Mouse (Mus musculus) liver, adult 2 months (tissue): Measurements from ENCODE around the gene Gm20388.

Source experiments
- CTCF ChIP-seq: fragments of 200-500 bp; IDR thresholded peaks from 2 replicates; pipeline ENCODE4 v1.5.1; 2011; ENCODE audit warnings: low read depth, low read length, control low read depth
- POLR2A ChIP-seq: fragments of 200-500 bp; IDR thresholded peaks from 2 replicates; pipeline ENCODE4 v1.6.1; 2011; ENCODE audit warnings: low read length, control low read depth; ENCODE audit not compliant: insufficient read depth; ENCODE audit errors: extremely low read depth

GRCm38 (mm10) chr8:121949222-121949800 is 2038.7 kb downstream of the Gm20388 start, which contains the start of gene Banp:
- no peak for TF ChIP-seq CTCF
- no peak for TF ChIP-seq POLR2A
